Mouse (Mus musculus) heart, postnatal 10 days (tissue): ENCODE data around the gene Galnt17. TPM values are rescaled to one million over a fixed set of nuclear protein-coding genes. Genes with fewer than 3 reads are reported as not detected.

ENCODE experiments used
- DNase-seq, 2 experiments: peaks; one replicate each; pipeline ENCODE4 v3.0.0; 2021
- intact Hi-C: fragments of 180-260 bp; cut with DNase I; formaldehyde crosslinking; loops from one replicate; pipeline ENCODE4 v1.15.1; 2025
- total RNA-seq, 2 experiments: library from RNA; stranded (reverse); gene quantifications; 2 replicates each; pipeline ENCODE4 v1.2.3; 2021

Gene Galnt17
- total RNA-seq, 2 experiments from 2014 or later, result 4.0 to 6.2 TPM

DNA sequence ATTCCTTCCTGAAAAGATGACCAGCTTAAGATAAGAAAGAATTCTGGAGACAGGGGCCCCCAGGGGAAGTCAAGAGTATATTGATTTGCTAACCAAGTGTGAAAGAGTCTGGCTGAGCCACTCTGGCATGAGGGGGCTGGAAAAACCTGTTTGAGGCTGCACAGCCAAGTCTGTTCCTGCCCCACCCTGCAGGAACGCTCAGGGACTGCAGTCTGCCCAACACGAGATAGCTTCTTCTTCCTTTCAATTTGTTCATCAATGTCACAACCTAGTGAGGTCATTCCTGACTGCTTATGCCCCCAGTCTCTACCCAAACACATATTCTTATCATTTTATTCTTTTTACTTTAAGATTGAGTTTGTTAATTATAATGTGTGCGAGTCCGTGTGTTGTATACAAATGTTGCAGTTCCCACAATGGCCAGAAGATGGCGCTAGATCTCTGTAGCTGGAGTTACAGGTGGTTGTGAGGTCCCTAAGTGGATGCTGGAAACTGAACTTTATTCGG is 357.4 kb downstream of the Galnt17 start:
- peak in 1 of 2 experiments; percentile 9 for DNase-seq
- intact Hi-C loops, result no loop called here

- intact Hi-C loops, result no loop called here
- no peak for DNase-seq
Observed at GRCm38 (mm10) chr5:130950421-130950820, 357.9 kb downstream of the Galnt17 start.

DNA sequence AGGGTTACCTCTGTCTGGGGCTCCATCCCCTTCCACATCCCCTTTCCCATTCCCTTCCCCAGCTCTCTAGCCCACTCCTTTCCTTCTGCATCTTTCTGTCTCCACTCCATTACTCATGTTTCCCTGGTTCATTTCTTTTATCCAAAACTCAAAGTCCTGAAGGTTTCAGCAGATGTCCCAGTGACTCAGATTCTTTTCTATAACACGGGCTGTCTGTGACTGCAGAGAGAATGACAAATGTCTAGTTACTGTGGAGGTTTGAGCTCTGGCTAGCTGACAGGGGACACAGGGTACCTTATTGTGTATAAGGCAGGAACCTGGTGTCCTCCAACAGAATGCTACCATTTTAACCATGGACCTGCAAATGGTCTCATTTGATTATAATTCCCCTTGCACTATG is 358.6 kb downstream of the Galnt17 start:
- intact Hi-C loops, result no loop called here
- no peak for DNase-seq

DNA sequence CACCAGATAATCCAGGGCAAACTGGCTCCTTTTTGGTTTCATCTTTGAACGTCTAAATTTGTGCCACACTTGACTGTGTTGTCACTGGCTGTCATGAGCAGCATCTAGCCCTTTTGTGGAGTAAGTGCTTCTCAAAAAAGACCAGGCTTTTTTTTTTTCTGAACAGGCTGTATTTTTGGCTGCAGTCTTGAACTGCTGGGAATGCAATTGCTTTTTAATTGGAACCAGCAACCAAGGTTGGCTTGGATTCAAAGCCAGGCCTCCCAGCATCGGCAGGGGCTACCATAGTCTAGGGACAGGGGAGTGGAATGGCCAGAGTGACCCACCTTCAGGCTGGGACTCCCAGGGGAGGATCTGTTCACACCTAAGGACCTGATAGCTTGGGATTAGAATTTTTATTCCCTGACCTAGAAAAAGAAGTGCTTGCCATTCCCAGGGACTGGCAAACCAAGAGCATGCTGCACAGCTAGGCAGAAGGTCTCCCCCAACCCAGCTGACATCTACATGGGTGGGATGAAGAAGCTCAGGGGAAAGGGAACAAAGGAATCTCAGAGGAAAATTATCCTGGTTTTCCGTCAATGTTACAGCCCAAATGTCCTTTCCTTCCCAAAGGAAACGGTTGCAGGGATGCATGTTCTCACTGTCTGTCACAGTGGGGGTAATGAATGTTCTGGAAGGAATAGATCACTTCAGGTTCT is 369.2 kb downstream of the Galnt17 start:
- DNase-seq, result peak; percentile 44 to 49

GRCm38 (mm10) chr5:130938274-130938741 is 370.0 kb downstream of the Galnt17 start:
- intact Hi-C loops, result no loop called here
- DNase-seq, result peak in 1 of 2 experiments; percentile 16

More for the DNA sequence above, 369.2 kb downstream of the Galnt17 start:
- intact Hi-C loops, result no loop called here

DNA sequence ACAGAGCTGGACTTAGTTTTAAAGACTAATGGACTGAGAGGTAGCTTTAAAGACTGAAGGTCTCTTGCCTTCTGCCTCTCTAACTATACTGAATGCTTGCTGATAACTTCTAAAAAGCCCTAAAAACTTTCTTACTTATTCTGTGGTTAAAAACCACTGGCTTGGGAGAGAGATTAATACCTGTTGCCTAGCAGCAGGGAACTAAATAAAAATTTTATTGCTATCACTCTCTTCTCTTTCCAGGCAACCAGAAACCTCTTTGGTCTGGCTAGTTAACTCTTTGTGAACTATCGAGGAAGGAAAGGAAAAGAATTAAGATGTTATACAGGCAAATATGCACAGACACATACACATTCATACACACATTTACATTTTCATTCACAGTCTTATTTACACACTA is 377.3 kb downstream of the Galnt17 start:
- intact Hi-C loops, result no loop called here
- no peak for DNase-seq

DNA sequence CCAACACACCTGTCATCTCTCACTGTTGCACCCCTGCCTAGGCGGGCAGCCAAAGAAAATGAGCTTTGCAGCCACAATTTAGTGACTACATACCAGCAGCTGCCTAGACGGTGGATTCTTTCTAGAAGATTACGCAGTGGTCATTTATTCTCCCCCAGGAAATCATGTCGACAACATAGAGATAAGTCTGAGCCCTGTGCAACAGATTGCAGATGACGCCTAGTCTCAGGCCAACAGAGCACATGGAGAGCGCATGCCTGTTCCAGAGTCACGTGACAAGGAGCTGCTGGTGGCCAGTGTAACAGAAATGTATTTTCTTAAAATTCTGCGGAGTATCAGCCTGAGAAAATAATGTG is 380.5 kb downstream of the Galnt17 start:
- intact Hi-C loops, result no loop called here
- DNase-seq, result peak; percentile 56 to 70

DNA sequence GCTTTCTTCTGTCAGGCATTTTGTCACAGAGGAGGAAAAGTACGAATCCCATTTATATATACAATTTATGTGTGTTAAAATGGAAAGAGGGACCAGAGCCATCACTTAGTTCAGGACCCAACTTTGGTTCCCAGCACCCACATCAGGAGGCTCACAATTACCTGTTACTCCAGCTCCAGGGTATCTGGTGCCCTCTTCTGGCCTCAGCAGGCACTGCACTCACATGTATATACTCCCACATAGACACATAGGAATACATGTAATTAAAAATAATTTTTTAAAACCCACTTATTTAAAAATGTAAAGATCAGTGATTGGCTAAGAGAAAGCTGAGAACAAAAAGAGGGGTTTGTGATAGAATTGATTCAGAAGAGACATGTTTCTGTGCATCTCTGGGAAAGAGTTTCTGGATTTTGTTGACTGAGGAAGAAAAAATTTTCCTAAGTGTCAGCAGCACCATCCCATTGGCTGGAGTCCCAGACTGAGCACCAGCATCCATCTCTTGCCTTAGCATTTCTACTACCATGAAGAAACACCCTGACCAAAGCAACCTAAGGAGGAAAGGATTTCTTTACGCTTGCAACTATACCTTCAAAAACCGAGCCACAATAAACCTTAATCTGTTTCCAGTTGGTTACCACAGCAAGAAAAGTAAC is 381.0 kb downstream of the Galnt17 start:
- no peak for DNase-seq
- intact Hi-C loops, result no loop called here

DNA sequence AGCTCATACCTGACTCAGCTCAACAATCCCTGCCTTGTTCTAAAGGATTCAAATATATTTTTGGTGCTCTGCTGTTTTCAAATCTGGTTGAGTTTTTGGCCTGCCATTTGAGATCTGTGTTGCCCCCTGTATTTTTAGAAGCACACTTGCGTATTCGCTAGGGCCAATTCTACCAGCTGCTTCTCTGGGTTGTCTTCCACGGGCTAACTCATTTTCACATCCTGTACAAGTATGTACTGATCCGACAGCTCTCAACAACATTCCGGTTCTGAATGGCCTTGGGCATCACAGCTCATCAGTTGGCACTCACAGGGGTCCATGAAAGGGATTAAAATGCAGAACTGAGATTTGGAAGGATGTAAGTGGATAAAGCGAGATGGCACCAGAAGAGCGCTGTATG is 382.6 kb downstream of the Galnt17 start:
- intact Hi-C loops, result no loop called here
- DNase-seq, result no peak

- intact Hi-C loops, result no loop called here
- peak in 1 of 2 experiments; percentile 32 for DNase-seq
Observed at GRCm38 (mm10) chr5:130924245-130924827, 384.0 kb downstream of the Galnt17 start.

- no peak for DNase-seq
- intact Hi-C loops, result no loop called here
Observed at GRCm38 (mm10) chr5:130919969-130920368, 388.3 kb downstream of the Galnt17 start.

GRCm38 (mm10) chr5:130914606-130915005 is 393.7 kb downstream of the Galnt17 start:
- intact Hi-C loops, result no loop called here
- DNase-seq, result no peak

- intact Hi-C loops, result no loop called here
Observed at GRCm38 (mm10) chr5:130911551-130911950, 396.7 kb downstream of the Galnt17 start.

DNA sequence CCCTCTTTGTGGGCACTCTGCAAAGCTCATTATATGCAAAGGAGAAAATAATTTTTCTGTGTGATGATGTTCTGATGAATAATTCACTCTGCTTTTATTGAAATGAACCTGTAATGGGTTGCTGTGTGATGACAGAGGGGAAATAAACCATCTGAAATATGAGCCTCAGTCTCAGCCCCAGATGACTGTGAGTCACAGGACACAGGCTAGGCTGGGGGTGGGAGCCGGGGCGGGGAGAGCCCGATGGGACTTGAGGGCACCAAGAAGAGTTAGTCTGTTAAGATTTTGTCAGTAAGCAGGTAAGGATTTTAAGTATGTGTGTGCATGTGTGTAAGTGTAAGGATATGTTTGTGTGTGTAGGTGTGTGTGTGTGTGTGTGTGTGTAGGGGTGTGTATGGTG is 406.6 kb downstream of the Galnt17 start:
- DNase-seq, result no peak
- intact Hi-C loops, result no loop called here

More at GRCm38 (mm10) chr5:130911551-130911950, 396.7 kb downstream of the Galnt17 start:
- no peak for DNase-seq

GRCm38 (mm10) chr5:130895991-130896390 is 412.3 kb downstream of the Galnt17 start:
- DNase-seq, result no peak
- intact Hi-C loops, result no loop called here

DNA sequence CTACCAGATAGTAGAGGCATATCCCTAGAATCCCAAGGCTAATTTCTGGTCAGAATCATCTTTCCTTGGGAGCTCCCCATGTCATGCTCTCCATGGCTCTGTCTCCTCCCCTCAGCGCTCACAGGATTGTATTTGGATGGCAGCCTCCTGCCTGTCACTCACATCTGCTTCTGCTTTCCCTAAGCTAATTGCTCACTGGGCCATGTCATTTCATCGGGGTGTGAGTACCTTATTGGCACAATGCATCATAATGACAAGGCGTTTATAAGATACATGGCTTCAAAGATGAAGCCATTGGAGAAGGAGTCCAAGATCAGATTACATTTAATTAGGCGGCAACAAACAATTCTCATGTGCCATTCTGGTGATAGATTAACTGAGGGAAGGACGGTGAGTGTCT is 416.6 kb downstream of the Galnt17 start:
- intact Hi-C loops, result no loop called here
- DNase-seq, result no peak

DNA sequence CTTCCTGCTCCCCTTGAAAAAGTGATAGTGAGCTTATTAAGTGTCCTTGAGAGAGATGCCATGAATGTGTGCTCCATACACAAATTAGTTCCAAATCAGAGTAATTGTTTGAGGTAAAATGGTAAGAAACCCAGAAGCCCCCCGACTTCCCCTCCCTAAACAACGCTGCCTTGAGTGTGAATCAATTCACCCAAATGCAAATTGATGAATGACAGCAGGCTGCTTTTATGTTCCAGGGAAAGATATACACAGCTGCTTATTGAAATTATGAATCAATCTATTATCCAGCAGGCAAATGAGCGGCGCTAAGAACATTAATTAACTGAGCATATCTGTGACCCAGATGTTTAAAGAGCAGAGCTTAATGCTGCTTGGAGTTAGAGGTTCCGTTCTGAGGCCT is 428.0 kb downstream of the Galnt17 start:
- DNase-seq, result no peak

DNA sequence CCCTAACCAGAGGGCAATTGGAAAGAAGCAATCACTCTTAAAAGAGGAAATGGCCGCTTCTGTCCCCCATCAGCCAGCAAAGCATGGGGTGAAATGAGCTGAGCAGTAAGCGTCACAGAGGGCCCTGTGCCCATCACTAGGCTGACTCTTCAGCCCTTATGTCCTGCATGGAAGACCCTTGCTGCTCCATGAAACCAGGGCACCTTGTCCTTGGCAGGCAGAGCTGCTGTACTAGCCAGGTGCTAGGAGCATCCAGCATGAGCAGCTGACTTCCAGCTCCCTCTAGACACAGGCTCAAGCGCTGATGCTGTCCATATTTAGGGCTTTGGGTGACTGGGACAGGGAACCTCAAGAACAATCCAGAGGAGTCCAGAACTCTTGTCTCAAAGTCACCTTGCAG is 432.9 kb downstream of the Galnt17 start:
- intact Hi-C loops, result no loop called here
- DNase-seq, result no peak

More for the DNA sequence above, 428.0 kb downstream of the Galnt17 start:
- intact Hi-C loops, result no loop called here

DNA sequence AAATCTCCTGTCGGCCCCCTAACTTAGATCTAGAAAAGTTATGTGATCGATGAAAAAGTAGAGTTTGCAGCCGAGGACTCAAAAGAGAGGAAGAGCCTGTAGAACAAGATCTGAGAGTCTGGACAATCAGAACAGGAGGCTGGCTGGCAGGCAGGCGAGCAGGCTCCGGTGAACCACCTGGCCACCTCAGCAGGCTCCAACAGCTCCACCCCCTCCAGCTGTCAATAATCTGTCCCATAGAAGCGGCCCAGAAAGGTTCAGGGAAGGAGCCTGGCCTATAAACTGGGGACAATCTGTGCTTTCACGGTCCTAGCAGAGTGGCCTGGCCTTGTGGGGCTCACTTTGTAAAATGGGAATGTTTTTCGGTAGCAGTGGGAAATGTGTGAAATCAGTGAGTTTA is 437.2 kb downstream of the Galnt17 start:
- intact Hi-C loops, result no loop called here
- no peak for DNase-seq

DNA sequence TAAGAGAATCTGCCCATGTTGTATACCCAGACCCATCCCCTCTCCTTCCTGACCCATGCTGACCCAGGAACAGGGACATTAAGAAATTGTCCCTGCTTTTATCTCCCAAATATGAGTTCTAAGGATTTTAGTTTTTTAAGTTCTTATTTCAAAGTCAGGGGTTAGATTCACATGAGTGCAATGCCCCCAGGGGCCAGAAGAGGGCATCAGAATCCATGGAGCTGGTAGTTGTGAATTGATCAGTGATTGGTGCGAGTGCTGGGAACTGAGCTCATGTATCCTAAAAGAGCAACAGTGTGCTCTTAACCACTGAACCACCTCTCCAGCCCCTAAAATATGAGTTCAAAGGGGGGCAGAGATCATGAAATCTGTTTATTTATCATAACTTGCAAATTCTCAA is 438.4 kb downstream of the Galnt17 start:
- intact Hi-C loops, result no loop called here

DNA sequence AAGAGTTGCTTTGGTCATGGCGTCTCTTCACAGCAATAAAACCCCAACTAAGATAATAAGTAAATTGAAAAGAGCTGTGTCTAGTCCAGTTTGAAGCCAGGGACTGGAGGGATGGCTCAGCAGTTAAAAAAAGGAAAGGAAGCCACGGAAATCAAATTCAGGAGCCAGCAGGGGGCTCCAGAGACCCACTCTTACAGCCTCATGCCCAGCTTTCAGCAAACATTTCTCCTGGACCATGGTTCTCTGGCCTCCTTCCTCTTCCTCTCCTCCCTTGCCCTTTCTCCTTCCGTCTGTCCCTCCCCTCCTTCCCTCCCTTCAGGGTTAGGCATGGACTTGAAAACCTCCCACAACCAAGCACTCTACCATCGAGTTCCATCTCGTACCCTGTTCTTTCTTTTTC is 446.0 kb downstream of the Galnt17 start:
- intact Hi-C loops, result loop anchor here (1.0 to 5.0 kb wide), 2 partner anchors 145 to 568 kb away; no protein-coding TSS in a partner anchor
- peak; percentile 39 to 60 for DNase-seq

More for the DNA sequence above, 438.4 kb downstream of the Galnt17 start:
- no peak for DNase-seq
